In the genomic region with DNA sequence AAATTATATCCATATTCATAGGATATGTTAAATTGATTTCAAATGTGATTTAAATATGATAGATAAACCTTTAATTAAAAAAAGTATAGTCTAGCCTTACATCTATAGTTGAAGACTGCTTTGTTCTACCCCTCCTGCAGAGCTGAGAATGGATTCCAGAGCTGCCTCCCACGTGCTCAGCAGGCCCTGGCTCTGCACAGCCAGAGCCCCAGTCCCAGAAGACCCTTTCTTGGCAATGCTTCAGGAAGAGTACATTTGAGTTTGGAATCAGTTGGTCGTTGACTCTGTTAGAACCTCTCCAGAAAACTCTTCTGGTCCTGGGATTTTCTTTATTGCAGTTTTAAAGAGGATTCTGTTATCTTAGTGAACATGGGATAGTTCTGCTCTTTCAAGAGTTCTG, we compare ENCODE assay signal across 16 mouse cellular contexts. TPM values are rescaled to one million over a fixed set of nuclear protein-coding genes. Genes with fewer than 3 reads are reported as not detected.
"Had no signal": no experiment of that assay in that cellular context is flagged by ENCODE, and none has a peak within 500 bp of the region (broad histone marks: within the 10 kb centered on the region; RNA-seq: fewer than 3 reads in every experiment).

No protein-coding gene starts in this region.

- H3K27ac ChIP-seq: liver, embryonic 15.5 days; macrophage; midbrain, embryonic 13.5 days; neural tube, embryonic 12.5 days had no signal

- H3K4me1 ChIP-seq: liver, embryonic 15.5 days; megakaryocyte, embryonic 14.5 days; midbrain, embryonic 13.5 days; neural tube, embryonic 12.5 days had no signal

- ATAC-seq: liver, postnatal 0 days; midbrain, embryonic 13.5 days had no signal

- H3K9ac ChIP-seq: liver, embryonic 15.5 days; liver, postnatal 0 days; midbrain, embryonic 13.5 days; neural tube, embryonic 12.5 days had no signal

- H3K9me3 ChIP-seq: liver, embryonic 15.5 days; megakaryocyte, embryonic 14.5 days; midbrain, embryonic 13.5 days; neural tube, embryonic 12.5 days had no signal

- DNase-seq: liver, postnatal 0 days; lung, adult 2 months; lung, postnatal 14 days; lung, postnatal 36 days; right cerebral cortex, postnatal 14 days; thymus, adult 18-20 months; thymus, postnatal 14 days; thymus, postnatal 36 days had no signal

- H3K4me3 ChIP-seq: liver, embryonic 15.5 days; megakaryocyte, embryonic 14.5 days; midbrain, embryonic 13.5 days; neural tube, embryonic 12.5 days had no signal

- H3K27me3 ChIP-seq: liver, embryonic 15.5 days; megakaryocyte, embryonic 14.5 days; midbrain, embryonic 13.5 days; neural tube, embryonic 12.5 days had no signal

- H3K4me2 ChIP-seq: liver, embryonic 15.5 days; midbrain, embryonic 11.5 days; midbrain, embryonic 13.5 days; neural tube, embryonic 12.5 days had no signal

- H3K36me3 ChIP-seq: liver, embryonic 15.5 days; midbrain, embryonic 13.5 days; neural tube, embryonic 12.5 days had no signal

RNA-seq across cellular contexts. Expression of a gene that starts 45.7 kb away (rescaled TPM):
- polyA plus RNA-seq: liver, embryonic 15.5 days; liver, postnatal 0 days; macrophage; midbrain, embryonic 11.5 days; midbrain, embryonic 13.5 days; neural tube, embryonic 12.5 days; spleen, adult 2 months; stomach, embryonic 14.5 days had no signal
